Mouse (Mus musculus): ENCODE measurements around the gene Gm5460. TPM values are rescaled to one million over a fixed set of nuclear protein-coding genes. Genes with fewer than 3 reads are reported as not detected.
A peak's percentile ranks its signal among the peaks of the same experiment; 100 is the strongest.

The Gm5460 gene
- polyA plus RNA-seq, 1 experiment from 2014 or later, result not detected

DNA sequence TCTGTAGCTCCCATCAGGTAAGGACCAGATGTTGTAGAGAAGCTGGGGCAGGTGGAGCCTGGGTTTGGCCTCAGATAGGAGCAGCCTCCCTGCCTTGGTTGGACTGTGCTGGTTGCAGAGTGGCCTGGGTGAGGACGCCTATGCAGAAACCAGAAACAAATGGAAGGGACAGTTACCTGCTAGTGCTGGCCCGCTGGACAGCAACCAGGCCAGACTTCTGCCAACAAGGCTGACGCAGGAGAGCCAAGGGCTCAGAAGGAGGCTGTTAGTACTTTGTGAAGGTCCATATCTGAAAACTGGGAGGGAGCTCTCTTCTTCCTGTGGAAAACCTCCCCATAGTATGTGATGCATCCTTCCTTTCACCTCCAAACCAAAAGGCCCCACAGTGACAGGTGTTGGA lies 26.8 kb downstream of the Gm5460 start:
- Histone ChIP-seq H3K4me2 (replicated peaks; ENCODE audit: low read depth, low read length) (no peak overlapping the region), H3K4me3 (ENCODE audit: low read length) (no peak overlapping the region), H3K4me1 (ENCODE audit: control insufficient read depth, insufficient read depth, low read length) (no peaks in the 10 kb centered on the region), H3K9me3 (ENCODE audit: control insufficient read depth, low read length) (no peaks in the 10 kb centered on the region), H3K27me3 (ENCODE audit: control insufficient read depth, insufficient read depth, low read length) (no peaks in the 10 kb centered on the region), H3K27ac (ENCODE audit: low read depth, low read length) (no peak overlapping the region), H3K36me3 (ENCODE audit: control insufficient read depth, insufficient read depth, low read length) (no peaks in the 10 kb centered on the region), H3K9ac (ENCODE audit: low read depth, low read length) (no peak overlapping the region)
- WGBS, result 61% methylated on average over 3 of the region's 3 CpGs
- ATAC-seq (ENCODE audit: low FRiP score, low TSS enrichment), result no peak

DNA sequence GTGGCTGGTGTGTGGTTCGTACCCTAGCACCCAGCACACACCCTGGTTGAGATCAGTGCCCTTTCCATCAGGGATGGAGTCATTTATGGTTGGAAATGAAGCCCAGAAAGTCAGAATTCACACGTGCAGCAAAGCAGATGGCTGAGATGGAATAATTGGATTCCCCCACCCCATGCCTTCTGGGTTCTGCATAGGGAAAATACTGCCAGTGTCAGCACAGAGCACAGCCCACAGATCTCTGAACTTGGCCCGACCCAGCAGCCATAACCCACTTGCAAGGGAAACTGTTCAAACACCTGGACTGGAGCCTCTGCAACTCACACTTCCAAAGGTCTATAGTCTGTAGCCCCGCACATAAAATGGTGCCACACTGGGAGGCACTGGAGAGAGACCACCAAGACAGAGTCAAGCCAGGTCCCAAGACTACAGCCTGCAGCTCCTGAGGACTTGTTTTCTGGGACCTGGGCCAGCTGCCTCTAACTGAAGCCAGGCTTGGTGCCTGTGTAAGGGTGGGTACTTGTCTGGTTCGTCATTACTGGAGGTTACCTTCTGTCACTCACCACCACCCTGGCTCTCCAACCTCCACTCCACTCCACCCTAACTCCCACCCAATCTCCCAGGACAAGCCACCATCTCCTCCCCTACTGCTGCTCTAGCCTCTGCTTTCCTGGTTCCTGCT lies 33.7 kb downstream of the Gm5460 start:
- 69% methylated on average over 5 of the region's 5 CpGs for WGBS
- H3K9me3 ChIP-seq (ENCODE audit: control insufficient read depth, low read length), result no peaks in the 10 kb centered on the region
- H3K9ac ChIP-seq (ENCODE audit: low read depth, low read length), result no peak overlapping the region
- H3K36me3 ChIP-seq (ENCODE audit: control insufficient read depth, insufficient read depth, low read length), result no peaks in the 10 kb centered on the region
- no peak overlapping the region for H3K4me2 ChIP-seq (replicated peaks; ENCODE audit: low read depth, low read length)
- no peaks in the 10 kb centered on the region for H3K4me1 ChIP-seq (ENCODE audit: control insufficient read depth, insufficient read depth, low read length)
- H3K4me3 ChIP-seq (ENCODE audit: low read length), result no peak overlapping the region
- H3K27me3 ChIP-seq (ENCODE audit: control insufficient read depth, insufficient read depth, low read length), result no peaks in the 10 kb centered on the region
- H3K27ac ChIP-seq (ENCODE audit: low read depth, low read length), result no peak overlapping the region
- no peak for ATAC-seq (ENCODE audit: low FRiP score, low TSS enrichment)

GRCm38 (mm10) chr14:34052516-34052915 lies 36.0 kb downstream of the Gm5460 start, which contains the start of gene Antxrl:
Gene Antxrl, plus strand, starts transcription at chr14:34052707.
- 74% methylated on average over 6 of the region's 6 CpGs for WGBS
- ATAC-seq (ENCODE audit: low FRiP score, low TSS enrichment), result no peak
- no peak within 1 kb of the TSS for H3K9ac ChIP-seq (ENCODE audit: low read depth, low read length)

GRCm38 (mm10) chr14:34071665-34072064 lies 55.1 kb downstream of the Gm5460 start:
- no peaks in the 10 kb centered on the region for H3K36me3 ChIP-seq (ENCODE audit: control insufficient read depth, insufficient read depth, low read length)
- no peaks in the 10 kb centered on the region for H3K9me3 ChIP-seq (ENCODE audit: control insufficient read depth, low read length)
- no peak overlapping the region for H3K27ac ChIP-seq (ENCODE audit: low read depth, low read length)
- H3K27me3 ChIP-seq (ENCODE audit: control insufficient read depth, insufficient read depth, low read length), result no peaks in the 10 kb centered on the region
- 58% methylated on average over 6 of the region's 6 CpGs for WGBS
- H3K4me2 ChIP-seq (replicated peaks; ENCODE audit: low read depth, low read length), result no peak overlapping the region
- no peak overlapping the region for H3K4me3 ChIP-seq (ENCODE audit: low read length)
- 0 out of 2 replicates have a peak, but pooled peaks have one; percentile 11 for ATAC-seq (ENCODE audit: low FRiP score, low TSS enrichment)
- H3K4me1 ChIP-seq (ENCODE audit: control insufficient read depth, insufficient read depth, low read length), result no peaks in the 10 kb centered on the region
- H3K9ac ChIP-seq (ENCODE audit: low read depth, low read length), result no peak overlapping the region

More at GRCm38 (mm10) chr14:34052516-34052915, 36.0 kb downstream of the Gm5460 start, which contains the start of gene Antxrl:
- Histone ChIP-seq H3K4me3 (ENCODE audit: low read length) (no peak within 1 kb of the TSS), H3K4me2 (replicated peaks; ENCODE audit: low read depth, low read length) (no peak within 1 kb of the TSS), H3K27me3 (ENCODE audit: control insufficient read depth, insufficient read depth, low read length) (no peaks in the 10 kb centered on the region), H3K36me3 (ENCODE audit: control insufficient read depth, insufficient read depth, low read length) (no peaks in the 10 kb centered on the region), H3K4me1 (ENCODE audit: control insufficient read depth, insufficient read depth, low read length) (no peaks in the 10 kb centered on the region), H3K9me3 (ENCODE audit: control insufficient read depth, low read length) (no peaks in the 10 kb centered on the region), H3K27ac (ENCODE audit: low read depth, low read length) (no peak within 1 kb of the TSS)

DNA sequence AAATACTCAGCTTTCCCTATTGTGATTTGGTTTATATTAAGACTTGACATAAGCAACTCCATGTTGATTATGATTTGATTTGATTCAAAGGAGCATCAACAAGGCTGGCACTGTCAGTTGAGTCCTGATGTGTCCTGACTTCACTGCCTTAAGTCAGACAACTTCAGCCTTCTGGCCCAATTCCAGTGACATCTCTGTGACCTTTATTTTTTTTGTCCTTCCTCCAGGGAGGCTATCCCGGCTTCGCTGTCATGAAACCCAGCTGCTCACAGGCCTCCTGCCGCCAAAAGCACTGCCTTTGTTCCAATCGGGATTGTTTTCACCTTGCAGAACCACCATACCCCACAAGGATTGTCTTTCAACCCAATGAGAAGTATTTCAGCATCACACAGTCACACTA lies 58.8 kb downstream of the Gm5460 start:
- Histone ChIP-seq H3K27me3 (ENCODE audit: control insufficient read depth, insufficient read depth, low read length) (no peaks in the 10 kb centered on the region), H3K4me1 (ENCODE audit: control insufficient read depth, insufficient read depth, low read length) (no peaks in the 10 kb centered on the region), H3K36me3 (ENCODE audit: control insufficient read depth, insufficient read depth, low read length) (no peaks in the 10 kb centered on the region), H3K4me3 (ENCODE audit: low read length) (no peak overlapping the region), H3K9me3 (ENCODE audit: control insufficient read depth, low read length) (no peaks in the 10 kb centered on the region), H3K4me2 (replicated peaks; ENCODE audit: low read depth, low read length) (no peak overlapping the region), H3K9ac (ENCODE audit: low read depth, low read length) (no peak overlapping the region), H3K27ac (ENCODE audit: low read depth, low read length) (no peak overlapping the region)
- no peak for ATAC-seq (ENCODE audit: low FRiP score, low TSS enrichment)
- 48% methylated on average over 4 of the region's 4 CpGs for WGBS

- WGBS, result 65% methylated on average over 5 of the region's 5 CpGs
- Histone ChIP-seq H3K4me2 (replicated peaks; ENCODE audit: low read depth, low read length) (no peak overlapping the region), H3K9me3 (ENCODE audit: control insufficient read depth, low read length) (no peaks in the 10 kb centered on the region), H3K9ac (ENCODE audit: low read depth, low read length) (no peak overlapping the region), H3K27ac (ENCODE audit: low read depth, low read length) (no peak overlapping the region), H3K27me3 (ENCODE audit: control insufficient read depth, insufficient read depth, low read length) (no peaks in the 10 kb centered on the region), H3K4me1 (ENCODE audit: control insufficient read depth, insufficient read depth, low read length) (no peaks in the 10 kb centered on the region), H3K36me3 (ENCODE audit: control insufficient read depth, insufficient read depth, low read length) (no peaks in the 10 kb centered on the region), H3K4me3 (ENCODE audit: low read length) (no peak overlapping the region)
- ATAC-seq (ENCODE audit: low FRiP score, low TSS enrichment), result no peak
Measured at GRCm38 (mm10) chr14:34077222-34077621, 60.7 kb downstream of the Gm5460 start.

- 66% methylated on average over 4 of the region's 4 CpGs for WGBS
- Histone ChIP-seq H3K27me3 (ENCODE audit: control insufficient read depth, insufficient read depth, low read length) (no peaks in the 10 kb centered on the region), H3K9me3 (ENCODE audit: control insufficient read depth, low read length) (no peaks in the 10 kb centered on the region), H3K27ac (ENCODE audit: low read depth, low read length) (no peak overlapping the region), H3K9ac (ENCODE audit: low read depth, low read length) (no peak overlapping the region), H3K36me3 (ENCODE audit: control insufficient read depth, insufficient read depth, low read length) (no peaks in the 10 kb centered on the region), H3K4me1 (ENCODE audit: control insufficient read depth, insufficient read depth, low read length) (no peaks in the 10 kb centered on the region), H3K4me3 (ENCODE audit: low read length) (no peak overlapping the region), H3K4me2 (replicated peaks; ENCODE audit: low read depth, low read length) (no peak overlapping the region)
- ATAC-seq (ENCODE audit: low FRiP score, low TSS enrichment), result no peak
Measured at GRCm38 (mm10) chr14:34078293-34078692, 61.7 kb downstream of the Gm5460 start.

DNA sequence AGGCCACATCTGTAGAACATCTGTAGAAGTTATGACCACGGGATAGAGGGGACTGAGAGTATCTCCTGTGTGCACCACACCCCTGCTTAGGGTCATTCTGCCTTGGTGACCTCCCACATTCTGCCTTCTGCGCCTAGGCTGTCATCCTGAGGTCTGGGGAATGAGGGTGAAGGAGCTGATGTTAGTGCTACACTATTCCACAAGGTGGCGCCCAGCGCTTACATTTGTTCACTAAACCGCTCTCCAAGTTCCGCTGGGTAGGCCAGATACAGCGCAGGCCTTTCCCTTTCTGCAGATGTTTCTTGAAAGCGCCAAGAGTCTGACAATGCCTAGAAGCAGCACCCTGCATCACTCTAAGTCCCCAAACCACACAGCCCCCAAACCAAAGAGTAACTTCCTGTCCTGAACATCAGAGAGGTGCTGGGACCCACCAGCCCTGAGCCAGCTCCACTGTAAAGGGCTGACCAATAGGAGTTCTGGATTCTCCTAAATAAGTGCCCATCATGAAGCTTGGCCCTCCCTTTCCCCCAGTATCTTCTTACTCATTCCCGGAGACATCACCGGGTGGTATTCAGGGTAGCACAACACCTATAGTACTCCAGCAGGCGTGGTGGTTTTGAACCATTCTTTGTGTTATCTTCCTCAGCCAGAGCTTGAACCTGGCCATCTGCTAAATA lies 63.9 kb downstream of the Gm5460 start:
- peak; percentile 73 for ATAC-seq (ENCODE audit: low FRiP score, low TSS enrichment)
- Histone ChIP-seq H3K27me3 (ENCODE audit: control insufficient read depth, insufficient read depth, low read length) (no peaks in the 10 kb centered on the region), H3K27ac (ENCODE audit: low read depth, low read length) (no peak overlapping the region), H3K36me3 (ENCODE audit: control insufficient read depth, insufficient read depth, low read length) (no peaks in the 10 kb centered on the region), H3K9ac (ENCODE audit: low read depth, low read length) (no peak overlapping the region), H3K4me2 (replicated peaks; ENCODE audit: low read depth, low read length) (no peak overlapping the region; the same call in 1 of the 2 replicates), H3K4me3 (ENCODE audit: low read length) (no peak overlapping the region), H3K9me3 (ENCODE audit: control insufficient read depth, low read length) (no peaks in the 10 kb centered on the region), H3K4me1 (ENCODE audit: control insufficient read depth, insufficient read depth, low read length) (no peaks in the 10 kb centered on the region)
- WGBS, result 13% methylated on average over 11 of the region's 11 CpGs

DNA sequence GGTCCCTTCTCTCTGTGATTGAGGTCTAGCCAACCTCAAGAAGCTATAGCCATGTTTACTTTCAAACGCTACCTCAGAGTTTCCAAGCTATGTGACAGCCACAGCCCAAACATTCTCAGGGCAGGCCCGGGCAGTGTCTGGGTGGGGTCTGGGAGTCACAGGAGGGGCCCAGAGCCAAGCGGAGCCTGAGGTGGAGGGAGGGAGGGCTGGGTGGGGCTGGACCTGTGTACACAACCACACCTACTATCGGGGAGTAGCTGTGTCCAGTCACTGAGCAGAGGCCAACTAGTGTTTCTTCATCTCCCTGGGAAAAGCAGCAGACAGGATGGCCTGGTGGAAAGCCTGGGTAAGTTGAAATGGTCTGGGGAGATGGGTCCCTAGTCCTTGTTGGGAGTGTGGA lies 69.2 kb downstream of the Gm5460 start, which contains the start of gene Anxa8:
TSS of gene Anxa8 (plus strand) at position 251 of the 400 bp plus-strand sequence.
- no peak within 1 kb of the TSS for H3K4me2 ChIP-seq (replicated peaks; ENCODE audit: low read depth, low read length)
- no peaks in the 10 kb centered on the region for H3K4me1 ChIP-seq (ENCODE audit: control insufficient read depth, insufficient read depth, low read length)
- no peaks in the 10 kb centered on the region for H3K27me3 ChIP-seq (ENCODE audit: control insufficient read depth, insufficient read depth, low read length)
- H3K36me3 ChIP-seq (ENCODE audit: control insufficient read depth, insufficient read depth, low read length), result no peaks in the 10 kb centered on the region
- H3K27ac ChIP-seq (ENCODE audit: low read depth, low read length), result no peak within 1 kb of the TSS
- no peak within 1 kb of the TSS for H3K9ac ChIP-seq (ENCODE audit: low read depth, low read length)
- no peaks in the 10 kb centered on the region for H3K9me3 ChIP-seq (ENCODE audit: control insufficient read depth, low read length)
- no peak for ATAC-seq (ENCODE audit: low FRiP score, low TSS enrichment)
- WGBS, result 48% methylated on average over 4 of the region's 4 CpGs
- H3K4me3 ChIP-seq (ENCODE audit: low read length), result no peak within 1 kb of the TSS
